8 mouse cellular contexts compared by ENCODE assay signal in the genomic region with DNA sequence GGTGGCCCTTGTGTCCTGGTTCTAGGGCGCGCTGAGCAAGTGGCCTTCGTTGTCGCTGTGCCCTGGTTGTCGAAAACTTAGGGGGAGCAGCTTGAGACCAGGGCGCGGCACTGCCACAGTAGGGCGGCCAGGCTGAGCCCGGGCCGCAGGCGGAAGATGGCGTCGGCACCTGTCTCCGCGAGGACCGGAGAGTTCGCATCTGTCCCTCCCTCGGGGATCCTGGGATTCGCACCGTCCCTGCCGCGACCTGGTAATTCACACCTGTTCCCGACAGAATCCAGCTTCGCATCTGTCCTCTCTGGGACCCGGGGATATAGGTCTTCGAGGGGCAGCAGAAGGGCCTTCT. TPM values are rescaled to one million over a fixed set of nuclear protein-coding genes. Genes with fewer than 3 reads are reported as not detected.
DNase-seq lines count a peak whose midpoint lies in the region; ATAC-seq and TF ChIP-seq lines count a peak whose summit lies in the region.

No protein-coding gene starts in this region.

- H3K36me3 ChIP-seq in kidney, postnatal 0 days (ENCODE audit: insufficient read depth, low read length): no peaks in the 10 kb centered on the region
- H3K36me3 ChIP-seq in hindbrain, embryonic 13.5 days: no peaks in the 10 kb centered on the region

- no peak for ATAC-seq in kidney, postnatal 0 days (replicated peaks; ENCODE audit: low FRiP score, low read depth)
- ATAC-seq in common myeloid progenitor, adult 5-6 weeks (replicated peaks; ENCODE audit: low read depth, poor library complexity, severe bottlenecking): peak; percentile 40
- ATAC-seq in hindbrain, embryonic 13.5 days (ENCODE audit: low FRiP score): no peak; the same call in 1 of the 2 replicates
- peak; percentile 33 for ATAC-seq in megakaryocyte progenitor cell, adult 5-6 weeks (replicated peaks; ENCODE audit: poor library complexity)

- WGBS in kidney, postnatal 0 days: 1% methylated on average over 26 of the region's 26 CpGs
- WGBS in hindbrain, embryonic 13.5 days: 3% methylated on average over 26 of the region's 26 CpGs

- peak overlapping the region; percentile 93 for H3K4me2 ChIP-seq in kidney, postnatal 0 days (ENCODE audit: low read length)
- peak overlapping the region; percentile 82 for H3K4me2 ChIP-seq in hindbrain, embryonic 13.5 days

- H3K4me1 ChIP-seq in kidney, postnatal 0 days (replicated peaks; ENCODE audit: insufficient read depth, low read length): peaks cover 21% of the 10 kb centered on the region; the same call in 1 of the 2 replicates
- peaks cover 28% of the 10 kb centered on the region for H3K4me1 ChIP-seq in hindbrain, embryonic 13.5 days (replicated peaks)

- TF ChIP-seq CTCF in kidney, postnatal 0 days (IDR thresholded peaks at IDR 0.05; ENCODE audit: low read depth): no peak

- H3K9me3 ChIP-seq in kidney, postnatal 0 days (replicated peaks; ENCODE audit: low read length): no peaks in the 10 kb centered on the region
- no peaks in the 10 kb centered on the region for H3K9me3 ChIP-seq in hindbrain, embryonic 13.5 days

- no peak overlapping the region for H3K27ac ChIP-seq in kidney, postnatal 0 days
- H3K27ac ChIP-seq in hindbrain, embryonic 13.5 days: no peak overlapping the region

- no peaks in the 10 kb centered on the region for H3K27me3 ChIP-seq in kidney, postnatal 0 days (ENCODE audit: insufficient read depth, low read length)
- peaks cover 49% of the 10 kb centered on the region for H3K27me3 ChIP-seq in hindbrain, embryonic 13.5 days

- no peak for DNase-seq in kidney, postnatal 0 days (ENCODE audit: low spot score)
- no peak for DNase-seq in kidney, postnatal 10 days
- no peak for DNase-seq in left cerebral cortex, adult 18-20 months (ENCODE audit: low spot score in 2 of 2)
- DNase-seq in Muller cell, postnatal 12 days (ENCODE audit: inconsistent ontology term): no peak
- DNase-seq in layer of hippocampus, adult 9-11 months: no peak

- H3K9ac ChIP-seq in kidney, postnatal 0 days (ENCODE audit: low read depth, low read length): peak overlapping the region; percentile 56
- H3K9ac ChIP-seq in hindbrain, embryonic 13.5 days: peak overlapping the region; percentile 66

- peak overlapping the region; percentile 51 for H3K4me3 ChIP-seq in kidney, postnatal 0 days (replicated peaks; ENCODE audit: low read depth, low read length)
- H3K4me3 ChIP-seq in hindbrain, embryonic 13.5 days: peak overlapping the region; percentile 49

RNA-seq across cellular contexts. Expression of gene Bik, which starts 0.4 kb away (rescaled TPM):
- polyA plus RNA-seq in kidney, postnatal 0 days (2015; fragmentation: Nextera tagmentation; extraction: Ambion mirVana): 14.1 and 16.1 TPM in 2 replicates
- total RNA-seq in common myeloid progenitor, adult 5-6 weeks (2017): not detected in 2 replicates
- 0.63 and 1.5 TPM in 2 replicates for polyA plus RNA-seq in hindbrain, embryonic 13.5 days (2015; fragmentation: Nextera tagmentation; extraction: Ambion mirVana)
- 0.15 TPM in 1 of 2 replicates, not detected in the other for total RNA-seq in megakaryocyte progenitor cell, adult 5-6 weeks (2015)
- total RNA-seq in megakaryocyte progenitor cell, adult 5-6 weeks (2017): 0.25 TPM in 1 of 2 replicates, not detected in the other
- total RNA-seq in left cerebral cortex, adult 18-20 months (2021): not detected

RNA-seq across cellular contexts. Expression of gene Ttll1, which starts 16.4 kb away (rescaled TPM):
- 16.6 and 19.0 TPM in 2 replicates for polyA plus RNA-seq in kidney, postnatal 0 days (2015; fragmentation: Nextera tagmentation; extraction: Ambion mirVana)
- 6.3 and 8.5 TPM in 2 replicates for total RNA-seq in common myeloid progenitor, adult 5-6 weeks (2017)
- polyA plus RNA-seq in hindbrain, embryonic 13.5 days (2015; fragmentation: Nextera tagmentation; extraction: Ambion mirVana): 112 and 113 TPM in 2 replicates
- total RNA-seq in megakaryocyte progenitor cell, adult 5-6 weeks (2015): 6.2 and 7.6 TPM in 2 replicates
- total RNA-seq in megakaryocyte progenitor cell, adult 5-6 weeks (2017): 2.0 and 4.9 TPM in 2 replicates
- 10 to 100 TPM; 53.3 to 53.9 TPM for total RNA-seq in left cerebral cortex, adult 18-20 months (2021)

RNA-seq across cellular contexts. Expression of gene Tspo, which starts 36.3 kb away (rescaled TPM):
- 159 and 169 TPM in 2 replicates for polyA plus RNA-seq in kidney, postnatal 0 days (2015; fragmentation: Nextera tagmentation; extraction: Ambion mirVana)
- total RNA-seq in common myeloid progenitor, adult 5-6 weeks (2017): 60.8 and 78.3 TPM in 2 replicates
- 12.8 and 13.1 TPM in 2 replicates for polyA plus RNA-seq in hindbrain, embryonic 13.5 days (2015; fragmentation: Nextera tagmentation; extraction: Ambion mirVana)
- 123 and 129 TPM in 2 replicates for total RNA-seq in megakaryocyte progenitor cell, adult 5-6 weeks (2015)
- 70.4 and 103 TPM in 2 replicates for total RNA-seq in megakaryocyte progenitor cell, adult 5-6 weeks (2017)
- 10 to 100 TPM in 1 of 2 experiments, 1 to 10 TPM in 1; 7.9 to 10.6 TPM for total RNA-seq in left cerebral cortex, adult 18-20 months (2021)

RNA-seq across cellular contexts. Expression of gene Mcat, which starts 36.5 kb away (rescaled TPM):
- polyA plus RNA-seq in kidney, postnatal 0 days (2015; fragmentation: Nextera tagmentation; extraction: Ambion mirVana): 37.6 and 41.2 TPM in 2 replicates
- 15.0 and 25.3 TPM in 2 replicates for total RNA-seq in common myeloid progenitor, adult 5-6 weeks (2017)
- polyA plus RNA-seq in hindbrain, embryonic 13.5 days (2015; fragmentation: Nextera tagmentation; extraction: Ambion mirVana): 33.0 and 34.4 TPM in 2 replicates
- 13.2 and 17.6 TPM in 2 replicates for total RNA-seq in megakaryocyte progenitor cell, adult 5-6 weeks (2015)
- 15.3 and 16.3 TPM in 2 replicates for total RNA-seq in megakaryocyte progenitor cell, adult 5-6 weeks (2017)
- 10 to 100 TPM; 17.9 to 26.0 TPM for total RNA-seq in left cerebral cortex, adult 18-20 months (2021)

Comparison
In these comparisons a context has a peak if more than half of its experiments do, and no peak if none do; other contexts are left out.
1. ATAC-seq: peak in common myeloid progenitor, adult 5-6 weeks (single experiment) and megakaryocyte progenitor cell, adult 5-6 weeks (single experiment); none in kidney, postnatal 0 days (single experiment) and hindbrain, embryonic 13.5 days (single experiment).